Mouse (Mus musculus) heart, postnatal 25 days (tissue): ENCODE results near the gene Hsf4. TPM values are rescaled to one million over a fixed set of nuclear protein-coding genes. Genes with fewer than 3 reads are reported as not detected.

Source experiments
- DNase-seq: peaks from one replicate; pipeline ENCODE4 v3.0.0; 2022; ENCODE audit warnings: low spot score
- intact Hi-C: fragments of 180-260 bp; cut with DNase I; formaldehyde crosslinking; loops from one replicate; pipeline ENCODE4 v1.15.1; 2025
- microRNA-seq: library from miRNA; unstranded; fragments of <30 nt; microRNA quantifications from one replicate; pipeline ENCODE4 v1.2.0, GENCODE M21; 2022
- total RNA-seq, 2 experiments: library from RNA; stranded (reverse); gene quantifications; 2 replicates each; pipeline ENCODE4 v1.2.3; 2021

The Hsf4 gene
- total RNA-seq, 2 experiments from 2014 or later: 1.5 to 2.2 TPM

GRCm38 (mm10) chr8:105315073-105315769, 45.6 kb downstream of the Hsf4 start:
- intact Hi-C loops: no loop called here
- no peak for DNase-seq

- no peak for DNase-seq
- intact Hi-C loops: no loop called here
Observed at GRCm38 (mm10) chr8:105317941-105318340, 48.3 kb downstream of the Hsf4 start.

GRCm38 (mm10) chr8:105318662-105319190, 49.1 kb downstream of the Hsf4 start:
- no peak for DNase-seq
- intact Hi-C loops: no loop called here

- DNase-seq: no peak
Observed at GRCm38 (mm10) chr8:105323183-105323582, 53.6 kb downstream of the Hsf4 start.

More at GRCm38 (mm10) chr8:105323183-105323582, 53.6 kb downstream of the Hsf4 start:
- intact Hi-C loops: no loop called here

Small RNA genes within 50 kb of the gene (microRNA-seq; reads per million reads assigned to microRNA genes)
- gene Gm27320: not detected
- 2,070 reads per million, percentile 85 among the genes with 10 or more reads in this experiment for gene Mir328

Other genes starting within 250 kb of the Hsf4 start
- gene Ces3a, start 221.2 kb upstream of the Hsf4 start, total RNA-seq: not detected
- under 1 TPM in 1 of 2 experiments, not detected in 1; 0.23 TPM for gene Ces3b, start 186.0 kb upstream of the Hsf4 start, total RNA-seq
- gene Ces4a, start 138.0 kb upstream of the Hsf4 start, total RNA-seq: not detected
- 10 to 100 TPM; 20.2 to 26.8 TPM for gene Cbfb, start 99.1 kb upstream of the Hsf4 start, total RNA-seq
- 10 to 100 TPM; 18.5 to 19.5 TPM for gene D230025D16Rik, start 44.7 kb upstream of the Hsf4 start, total RNA-seq
- 1 to 10 TPM; 4.1 to 4.9 TPM for gene B3gnt9, start 14.6 kb upstream of the Hsf4 start, total RNA-seq
- 1 to 10 TPM; 4.4 to 6.9 TPM for gene Tradd, start 5.2 kb upstream of the Hsf4 start, total RNA-seq
- 1 to 10 TPM; 2.4 to 2.7 TPM for gene Fbxl8, start 5.2 kb upstream of the Hsf4 start, total RNA-seq
- 10 to 100 TPM; 17.2 to 20.1 TPM for gene Nol3, start 6.3 kb downstream of the Hsf4 start, total RNA-seq
- gene 4931428F04Rik, start 20.1 kb downstream of the Hsf4 start, total RNA-seq: 1 to 10 TPM; 1.8 to 2.0 TPM
- 1 to 10 TPM; 4.9 to 7.1 TPM for gene Exoc3l, start 26.3 kb downstream of the Hsf4 start, total RNA-seq
- 10 to 100 TPM; 19.8 to 21.5 TPM for gene E2f4, start 27.9 kb downstream of the Hsf4 start, total RNA-seq
- gene Elmo3, start 35.8 kb downstream of the Hsf4 start, total RNA-seq: under 1 TPM; 0.81 to 0.91 TPM
- 1 to 10 TPM; 1.3 to 1.9 TPM for gene Lrrc29, start 56.5 kb downstream of the Hsf4 start, total RNA-seq
- 10 to 100 TPM; 23.4 to 25.3 TPM for gene Tmem208, start 56.6 kb downstream of the Hsf4 start, total RNA-seq
- 1 to 10 TPM; 6.1 to 7.2 TPM for gene Fhod1, start 78.2 kb downstream of the Hsf4 start, total RNA-seq
- under 1 TPM; 0.29 to 0.56 TPM for gene Slc9a5, start 79.0 kb downstream of the Hsf4 start, total RNA-seq
- gene Plekhg4, start 103.5 kb downstream of the Hsf4 start, total RNA-seq: not detected
- under 1 TPM in 1 of 2 experiments, not detected in 1; 0.44 TPM for gene Kctd19, start 143.7 kb downstream of the Hsf4 start, total RNA-seq
- gene Lrrc36, start 143.8 kb downstream of the Hsf4 start, total RNA-seq: under 1 TPM; 0.42 to 0.73 TPM
- 10 to 100 TPM; 51.4 TPM for gene Tppp3, start 201.7 kb downstream of the Hsf4 start, total RNA-seq
- 10 to 100 TPM; 12.8 to 13.6 TPM for gene Zdhhc1, start 227.1 kb downstream of the Hsf4 start, total RNA-seq
- under 1 TPM; 0.13 to 0.36 TPM for gene Hsd11b2, start 249.0 kb downstream of the Hsf4 start, total RNA-seq